Mouse (Mus musculus) T-helper 2 cell (primary cell): ENCODE measurements around the gene Smim22.

Source experiments
- in situ Hi-C: fragments of 300-600 bp; cut with MboI, MseI; formaldehyde crosslinking; loops from one replicate; pipeline ENCODE4 v1.15.1; 2025; ENCODE audit warnings: high pct_unique_total_duplicates

The Smim22 gene

GRCm38 (mm10) chr16:5007067-5007466 is at the start of gene Smim22:
Smim22 (plus strand) TSS chr16:5007288.
- in situ Hi-C loops = no loop called here

GRCm38 (mm10) chr16:4957446-4957845 is 49.6 kb upstream of the Smim22 start:
- in situ Hi-C loops = no loop called here

- in situ Hi-C loops = no loop called here
Observed at GRCm38 (mm10) chr16:4960260-4960659, 46.8 kb upstream of the Smim22 start.

- in situ Hi-C loops = no loop called here
Observed at GRCm38 (mm10) chr16:4963346-4963745, 43.7 kb upstream of the Smim22 start.

- in situ Hi-C loops = no loop called here
Observed at GRCm38 (mm10) chr16:4963797-4964709, 43.0 kb upstream of the Smim22 start, which contains the start of gene Anks3. Anks3 (minus strand) TSS chr16:4964205.

- in situ Hi-C loops = loop anchor here (5.0 kb wide), 1 partner anchor 177 kb away; no protein-coding TSS in a partner anchor
Observed at GRCm38 (mm10) chr16:4964731-4965391, 42.2 kb upstream of the Smim22 start.

- in situ Hi-C loops = loop anchor here (5.0 kb wide), 1 partner anchor 177 kb away; no protein-coding TSS in a partner anchor
Observed at GRCm38 (mm10) chr16:4965392-4966129, 41.5 kb upstream of the Smim22 start.

- in situ Hi-C loops = loop anchor here (5.0 kb wide), 1 partner anchor 174 kb away; no protein-coding TSS in a partner anchor
Observed at GRCm38 (mm10) chr16:4968426-4968825, 38.7 kb upstream of the Smim22 start.

GRCm38 (mm10) chr16:4969055-4969843 is 37.8 kb upstream of the Smim22 start:
- in situ Hi-C loops = loop anchor here (5.0 kb wide), 1 partner anchor 173 kb away; no protein-coding TSS in a partner anchor

- in situ Hi-C loops = no loop called here
Observed at GRCm38 (mm10) chr16:4971626-4972025, 35.5 kb upstream of the Smim22 start.

GRCm38 (mm10) chr16:4974521-4974920 is 32.6 kb upstream of the Smim22 start:
- in situ Hi-C loops = no loop called here

GRCm38 (mm10) chr16:4976180-4976579 is 30.9 kb upstream of the Smim22 start:
- in situ Hi-C loops = no loop called here

- in situ Hi-C loops = no loop called here
Observed at GRCm38 (mm10) chr16:4978275-4979051, 28.6 kb upstream of the Smim22 start.

GRCm38 (mm10) chr16:4979755-4980380 is 27.2 kb upstream of the Smim22 start:
- in situ Hi-C loops = loop anchor here (10.0 kb wide), 1 partner anchor 465 kb away; no protein-coding TSS in a partner anchor

GRCm38 (mm10) chr16:4984717-4985116 is 22.4 kb upstream of the Smim22 start:
- in situ Hi-C loops = loop anchor here (10.0 kb wide), 1 partner anchor 470 kb away; no protein-coding TSS in a partner anchor

- in situ Hi-C loops = no loop called here
Observed at GRCm38 (mm10) chr16:4993276-4993675, 13.8 kb upstream of the Smim22 start.

- in situ Hi-C loops = no loop called here
Observed at GRCm38 (mm10) chr16:4997553-4997952, 9.5 kb upstream of the Smim22 start, which contains the start of gene Sept12. Sept12 (minus strand) TSS chr16:4997852.

GRCm38 (mm10) chr16:4998984-4999383 is 8.1 kb upstream of the Smim22 start:
- in situ Hi-C loops = no loop called here

- in situ Hi-C loops = no loop called here
Observed at GRCm38 (mm10) chr16:5000611-5001010, 6.5 kb upstream of the Smim22 start.
